Mouse (Mus musculus) intestine, embryonic 16.5 days (tissue): Measurements from ENCODE around the gene Pdzk1ip1. TPM values are rescaled to one million over a fixed set of nuclear protein-coding genes. Genes with fewer than 3 reads are reported as not detected.

Source experiments
- ATAC-seq: fragments of 200-750 bp; cut with Nextera tagmentation; 2 replicates; pipeline ENCODE4 v1.8.0; 2017; ENCODE audit warnings: moderate TSS enrichment, moderate library complexity
- H3K27ac ChIP-seq: fragments of 300-500 bp; sonication (generic); 2 replicates; pipeline ENCODE4 v1.5.1; 2014; ENCODE audit warnings: mild to moderate bottlenecking, low read length
- H3K27me3 ChIP-seq: fragments of 300-500 bp; sonication (generic); replicated peaks from 2 replicates; pipeline ENCODE4 v1.6.1; 2014; ENCODE audit warnings: low read length, control low read depth, mixed read lengths; ENCODE audit not compliant: control insufficient read depth, insufficient read depth
- H3K36me3 ChIP-seq: fragments of 300-500 bp; sonication (generic); 2 replicates; pipeline ENCODE4 v1.6.1; 2014; ENCODE audit warnings: low read length, control low read depth; ENCODE audit not compliant: control insufficient read depth, insufficient read depth
- H3K4me1 ChIP-seq: fragments of 300-500 bp; sonication (generic); 2 replicates; pipeline ENCODE4 v1.6.1; 2014; ENCODE audit warnings: low read length, control low read depth, mixed read lengths; ENCODE audit not compliant: control insufficient read depth, insufficient read depth
- H3K4me2 ChIP-seq: fragments of 300-500 bp; sonication (generic); 2 replicates; pipeline ENCODE4 v1.6.1; 2014; ENCODE audit warnings: low read depth, low read length, control low read depth
- H3K4me3 ChIP-seq: fragments of 300-500 bp; sonication (generic); 2 replicates; pipeline ENCODE4 v1.5.1; 2014; ENCODE audit warnings: mild to moderate bottlenecking, low read length
- H3K9ac ChIP-seq: fragments of 300-500 bp; sonication (generic); 2 replicates; pipeline ENCODE4 v1.6.1; 2014; ENCODE audit warnings: low read depth, low read length
- H3K9me3 ChIP-seq: fragments of 300-500 bp; sonication (generic); 2 replicates; pipeline ENCODE4 v1.6.1; 2016; ENCODE audit warnings: low read length, control low read depth; ENCODE audit not compliant: control insufficient read depth
- WGBS: fragments of 180-500 bp; shearing (Covaris S2); extraction: QIAGEN DNeasy Blood & Tissue Kit; methylation state at CpG from one replicate; pipeline ENCODE4 v1.1.7; 2014; 5-methylcytosine and 5-hydroxymethylcytosine counted together
- polyA plus RNA-seq: library from polyadenylated mRNA; unstranded; fragments of >200 nt; fragmentation: Nextera tagmentation; extraction: Ambion mirVana; gene quantifications from 2 replicates; pipeline ENCODE4 v1.2.1, GENCODE M21; 2015

Gene Pdzk1ip1
- polyA plus RNA-seq, 1 experiment from 2014 or later: 256 TPM

- H3K4me1 ChIP-seq: peaks cover 9% of the 10 kb centered on the region
- WGBS: 55% methylated on average over 4 of the region's 4 CpGs
- no peak overlapping the region for H3K9ac ChIP-seq
Measured at GRCm38 (mm10) chr4:115086257-115086656, 2.3 kb upstream of the Pdzk1ip1 start.

GRCm38 (mm10) chr4:115086763-115087415, 1.6 kb upstream of the Pdzk1ip1 start:
- Histone ChIP-seq H3K27me3 (no peaks in the 10 kb centered on the region), H3K36me3 (no peaks in the 10 kb centered on the region), H3K9me3 (no peaks in the 10 kb centered on the region), H3K4me3 (no peak overlapping the region), H3K4me2 (no peak overlapping the region), H3K9ac (no peak overlapping the region), H3K4me1 (peaks cover 9% of the 10 kb centered on the region), H3K27ac (peak overlapping the region; percentile 24; the same call in 1 of the 2 replicates)
- no peak for ATAC-seq
- WGBS: 42% methylated on average over 3 of the region's 3 CpGs

More at GRCm38 (mm10) chr4:115086257-115086656, 2.3 kb upstream of the Pdzk1ip1 start:
- no peak for ATAC-seq
- no peak overlapping the region for H3K27ac ChIP-seq
- H3K4me3 ChIP-seq: no peak overlapping the region
- 0 out of 2 replicates have a peak overlapping the region, but pooled peaks have one; percentile 3 for H3K4me2 ChIP-seq
- H3K36me3 ChIP-seq: no peaks in the 10 kb centered on the region
- no peaks in the 10 kb centered on the region for H3K27me3 ChIP-seq
- H3K9me3 ChIP-seq: no peaks in the 10 kb centered on the region

- peak overlapping the region; percentile 46 for H3K4me2 ChIP-seq
- H3K27ac ChIP-seq: peak overlapping the region; percentile 74
- H3K36me3 ChIP-seq: no peaks in the 10 kb centered on the region
- ATAC-seq: peak; percentile 83
- H3K9ac ChIP-seq: peak overlapping the region; percentile 54; the same call in 1 of the 2 replicates
- H3K4me3 ChIP-seq: peak overlapping the region; percentile 43
- no peaks in the 10 kb centered on the region for H3K9me3 ChIP-seq
- no peaks in the 10 kb centered on the region for H3K27me3 ChIP-seq
- H3K4me1 ChIP-seq: peaks cover 18% of the 10 kb centered on the region
- 62% methylated on average over 2 of the region's 2 CpGs for WGBS
Measured at GRCm38 (mm10) chr4:115090592-115090991, 2.1 kb downstream of the Pdzk1ip1 start.

- Histone ChIP-seq H3K4me2 (0 out of 2 replicates have a peak overlapping the region, but pooled peaks have one; percentile 40), H3K27ac (no peak overlapping the region), H3K27me3 (no peaks in the 10 kb centered on the region; the same call in 1 of the 2 replicates), H3K4me1 (peaks cover 28% of the 10 kb centered on the region), H3K4me3 (no peak overlapping the region), H3K9ac (no peak overlapping the region), H3K9me3 (no peaks in the 10 kb centered on the region), H3K36me3 (no peaks in the 10 kb centered on the region)
- 81% methylated on average over 3 of the region's 3 CpGs for WGBS
- ATAC-seq: no peak
Measured at GRCm38 (mm10) chr4:115091806-115092205, 3.3 kb downstream of the Pdzk1ip1 start.

GRCm38 (mm10) chr4:115093331-115093864, 4.9 kb downstream of the Pdzk1ip1 start:
- no peak overlapping the region for H3K27ac ChIP-seq
- 84% methylated on average over 4 of the region's 4 CpGs for WGBS
- H3K4me3 ChIP-seq: no peak overlapping the region
- H3K9me3 ChIP-seq: no peaks in the 10 kb centered on the region
- no peak overlapping the region for H3K4me2 ChIP-seq
- H3K27me3 ChIP-seq: no peaks in the 10 kb centered on the region; the same call in 1 of the 2 replicates
- H3K36me3 ChIP-seq: no peaks in the 10 kb centered on the region
- no peak overlapping the region for H3K9ac ChIP-seq
- peaks cover 23% of the 10 kb centered on the region; the same call in 1 of the 2 replicates for H3K4me1 ChIP-seq
- ATAC-seq: no peak

GRCm38 (mm10) chr4:115094056-115094455, 5.5 kb downstream of the Pdzk1ip1 start:
- H3K27me3 ChIP-seq: no peaks in the 10 kb centered on the region; the same call in 1 of the 2 replicates
- no peaks in the 10 kb centered on the region for H3K36me3 ChIP-seq
- no peak overlapping the region for H3K4me3 ChIP-seq
- H3K9ac ChIP-seq: no peak overlapping the region
- no peak for ATAC-seq
- WGBS: 76% methylated on average over 2 of the region's 2 CpGs
- H3K9me3 ChIP-seq: no peaks in the 10 kb centered on the region
- H3K4me2 ChIP-seq: no peak overlapping the region
- peak overlapping the region; percentile 37; the same call in 1 of the 2 replicates for H3K27ac ChIP-seq
- peaks cover 23% of the 10 kb centered on the region; the same call in 1 of the 2 replicates for H3K4me1 ChIP-seq

- whole genome bisulfite sequencing: 2% methylated on average over 30 of the region's 31 CpGs
- peak; percentile 86 for ATAC-seq
- no peaks in the 10 kb centered on the region; the same call in 1 of the 2 replicates for H3K27me3 ChIP-seq
- peaks cover 23% of the 10 kb centered on the region; the same call in 1 of the 2 replicates for H3K4me1 ChIP-seq
- peak overlapping the region; percentile 65 for H3K9ac ChIP-seq
- peak overlapping the region; percentile 87 for H3K4me2 ChIP-seq
- peak overlapping the region; percentile 51 for H3K4me3 ChIP-seq
- H3K9me3 ChIP-seq: no peaks in the 10 kb centered on the region
- H3K36me3 ChIP-seq: no peaks in the 10 kb centered on the region
- H3K27ac ChIP-seq: peak overlapping the region; percentile 95
Measured at GRCm38 (mm10) chr4:115095671-115096434, 7.3 kb downstream of the Pdzk1ip1 start.

- Histone ChIP-seq H3K9me3 (no peaks in the 10 kb centered on the region), H3K9ac (peak overlapping the region; percentile 65), H3K4me3 (peak overlapping the region; percentile 51), H3K4me2 (peak overlapping the region; percentile 87), H3K36me3 (no peaks in the 10 kb centered on the region), H3K27ac (peak overlapping the region; percentile 95), H3K27me3 (no peaks in the 10 kb centered on the region; the same call in 1 of the 2 replicates), H3K4me1 (peaks cover 23% of the 10 kb centered on the region; the same call in 1 of the 2 replicates)
- peak; percentile 76 for ATAC-seq
- 11% methylated on average over 11 of the region's 11 CpGs for WGBS
Measured at GRCm38 (mm10) chr4:115096435-115097145, 8.1 kb downstream of the Pdzk1ip1 start.
